Mouse (Mus musculus): ENCODE data around the gene Il17rb. TPM values are rescaled to one million over a fixed set of nuclear protein-coding genes. Genes with fewer than 3 reads are reported as not detected.

Gene Il17rb
- polyA plus RNA-seq, 1 experiment from 2014 or later: 1.8 TPM

DNA sequence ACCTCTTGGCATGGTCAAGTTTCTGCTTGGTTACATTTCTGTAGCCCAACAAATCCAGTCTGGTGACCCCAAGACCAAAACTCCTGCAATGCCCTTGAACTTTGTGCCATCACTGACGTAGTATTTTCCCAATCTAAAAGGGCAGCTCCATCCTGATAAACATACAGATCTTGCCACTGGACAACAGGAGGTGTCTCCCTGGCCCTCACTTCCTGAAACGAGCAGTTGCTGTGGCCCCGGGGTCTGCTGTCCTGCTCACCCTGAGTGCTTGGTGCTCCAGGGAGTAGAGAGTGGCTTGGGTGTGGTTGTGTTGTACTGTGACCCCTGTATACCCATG, 9.3 kb downstream of the Il17rb start:
- no peak for ATAC-seq
- Histone ChIP-seq H3K27ac (ENCODE audit: low read depth, low read length) (no peak overlapping the region), H3K27me3 (replicated peaks; ENCODE audit: control insufficient read depth, insufficient read depth, low read length) (no peaks in the 10 kb centered on the region), H3K4me3 (ENCODE audit: low read length) (no peak overlapping the region), H3K9me3 (ENCODE audit: control insufficient read depth, low read length) (no peaks in the 10 kb centered on the region), H3K36me3 (ENCODE audit: control insufficient read depth, insufficient read depth, low read length) (peaks cover 18% of the 10 kb centered on the region), H3K9ac (ENCODE audit: low read depth, low read length) (no peak overlapping the region), H3K4me2 (ENCODE audit: low read length) (no peak overlapping the region), H3K4me1 (ENCODE audit: control insufficient read depth, insufficient read depth, low read depth, low read length) (no peaks in the 10 kb centered on the region)
- 83% methylated on average over 3 of the region's 3 CpGs for WGBS

DNA sequence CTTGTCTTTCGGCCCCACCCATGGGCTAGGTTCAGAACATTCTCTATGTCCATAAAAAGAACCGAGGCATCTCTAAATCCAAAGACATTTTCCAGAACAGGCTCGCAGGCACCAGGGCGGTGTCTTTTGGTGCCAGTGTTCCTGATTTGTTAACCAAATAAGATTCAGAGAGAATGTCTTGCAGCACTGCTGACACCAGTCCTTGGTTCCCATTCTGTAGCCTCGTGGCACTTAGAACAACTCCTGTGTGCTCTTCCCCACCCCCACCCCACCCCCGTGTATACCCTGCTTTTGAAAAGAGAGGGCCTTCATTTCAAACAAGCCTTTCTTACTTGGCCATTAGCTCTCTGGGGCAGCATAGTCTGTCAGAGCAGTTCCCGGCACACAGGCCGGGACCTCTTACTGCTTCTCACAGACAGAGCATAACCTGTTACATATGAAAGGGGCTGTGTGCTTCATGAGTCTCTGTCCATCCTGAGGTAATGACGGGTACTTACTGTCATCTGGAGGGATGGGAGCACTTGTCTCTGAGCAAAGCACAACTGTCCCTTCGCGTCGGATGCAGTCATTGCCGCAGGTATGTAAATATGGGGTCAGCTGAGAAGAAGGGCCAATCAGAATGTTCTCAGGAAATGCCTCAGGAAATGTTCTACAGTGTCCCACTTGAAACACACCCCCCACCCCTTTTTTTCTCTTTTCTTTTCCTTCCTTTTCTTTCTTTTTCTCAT, 9.8 kb downstream of the Il17rb start:
- H3K27ac ChIP-seq (ENCODE audit: low read depth, low read length): no peak overlapping the region
- H3K9me3 ChIP-seq (ENCODE audit: control insufficient read depth, low read length): no peaks in the 10 kb centered on the region
- H3K9ac ChIP-seq (ENCODE audit: low read depth, low read length): no peak overlapping the region
- no peak overlapping the region for H3K4me3 ChIP-seq (ENCODE audit: low read length)
- no peak overlapping the region for H3K4me2 ChIP-seq (ENCODE audit: low read length)
- no peaks in the 10 kb centered on the region for H3K4me1 ChIP-seq (ENCODE audit: control insufficient read depth, insufficient read depth, low read depth, low read length)
- H3K36me3 ChIP-seq (ENCODE audit: control insufficient read depth, insufficient read depth, low read length): peaks cover 23% of the 10 kb centered on the region
- 74% methylated on average over 13 of the region's 13 CpGs for WGBS
- peak; percentile 28 for ATAC-seq
- H3K27me3 ChIP-seq (replicated peaks; ENCODE audit: control insufficient read depth, insufficient read depth, low read length): no peaks in the 10 kb centered on the region

DNA sequence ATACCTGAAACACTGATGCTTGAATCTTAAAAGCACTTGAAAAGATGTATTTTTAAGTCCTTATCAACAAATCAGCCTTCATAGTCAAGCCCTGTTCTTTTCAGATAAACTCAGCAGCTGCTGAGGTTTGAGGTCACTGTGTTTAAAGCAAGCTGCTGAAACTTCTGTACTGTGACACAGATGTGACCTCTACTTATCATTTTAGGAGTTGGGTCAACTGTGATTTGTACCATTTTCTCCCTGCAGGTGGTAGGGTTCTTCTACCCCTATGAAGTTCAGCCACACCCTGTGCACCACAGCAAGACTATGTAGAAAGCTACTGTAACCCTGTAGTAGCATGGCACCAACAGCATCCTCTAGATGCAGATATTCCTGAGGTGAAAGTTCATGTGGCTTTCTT, 11.4 kb downstream of the Il17rb start:
- no peak overlapping the region for H3K4me3 ChIP-seq (ENCODE audit: low read length)
- ATAC-seq: no peak
- peaks cover 36% of the 10 kb centered on the region for H3K36me3 ChIP-seq (ENCODE audit: control insufficient read depth, insufficient read depth, low read length)

GRCm38 (mm10) chr14:29996000-29996751, 12.5 kb downstream of the Il17rb start:
- H3K9me3 ChIP-seq (ENCODE audit: control insufficient read depth, low read length): no peaks in the 10 kb centered on the region
- no peak overlapping the region for H3K4me3 ChIP-seq (ENCODE audit: low read length)
- ATAC-seq: no peak
- H3K9ac ChIP-seq (ENCODE audit: low read depth, low read length): no peak overlapping the region
- H3K27ac ChIP-seq (ENCODE audit: low read depth, low read length): no peak overlapping the region
- H3K36me3 ChIP-seq (ENCODE audit: control insufficient read depth, insufficient read depth, low read length): peaks cover 45% of the 10 kb centered on the region
- no peaks in the 10 kb centered on the region for H3K4me1 ChIP-seq (ENCODE audit: control insufficient read depth, insufficient read depth, low read depth, low read length)
- H3K4me2 ChIP-seq (ENCODE audit: low read length): no peak overlapping the region
- no peaks in the 10 kb centered on the region for H3K27me3 ChIP-seq (replicated peaks; ENCODE audit: control insufficient read depth, insufficient read depth, low read length)
- 95% methylated on average over 11 of the region's 11 CpGs for WGBS

More for the DNA sequence above, 11.4 kb downstream of the Il17rb start:
- H3K4me1 ChIP-seq (ENCODE audit: control insufficient read depth, insufficient read depth, low read depth, low read length): no peaks in the 10 kb centered on the region
- H3K9ac ChIP-seq (ENCODE audit: low read depth, low read length): no peak overlapping the region
- H3K9me3 ChIP-seq (ENCODE audit: control insufficient read depth, low read length): no peaks in the 10 kb centered on the region
- no peaks in the 10 kb centered on the region for H3K27me3 ChIP-seq (replicated peaks; ENCODE audit: control insufficient read depth, insufficient read depth, low read length)
- H3K4me2 ChIP-seq (ENCODE audit: low read length): no peak overlapping the region
- H3K27ac ChIP-seq (ENCODE audit: low read depth, low read length): no peak overlapping the region

DNA sequence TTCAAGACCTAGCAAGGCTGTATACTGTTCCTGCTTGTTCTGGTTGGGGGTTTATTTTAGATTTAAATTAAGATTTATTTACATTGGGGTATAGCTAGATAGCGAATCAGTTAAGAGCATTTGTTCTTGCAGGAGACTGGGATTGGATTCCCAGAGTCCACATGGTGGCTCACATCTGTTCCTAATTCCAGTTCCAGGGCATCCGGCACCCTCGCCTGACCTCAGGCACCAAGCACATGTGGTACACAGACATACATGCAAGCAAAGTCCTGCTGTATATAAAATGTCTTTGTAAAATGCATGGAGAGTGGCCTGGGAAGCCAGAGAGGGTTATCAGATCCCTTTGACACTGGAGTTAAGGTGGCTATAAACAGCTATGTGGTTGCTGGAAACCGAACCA, 13.7 kb downstream of the Il17rb start:
- Histone ChIP-seq H3K9me3 (ENCODE audit: control insufficient read depth, low read length) (no peaks in the 10 kb centered on the region), H3K36me3 (ENCODE audit: control insufficient read depth, insufficient read depth, low read length) (peaks cover 57% of the 10 kb centered on the region), H3K27me3 (replicated peaks; ENCODE audit: control insufficient read depth, insufficient read depth, low read length) (no peaks in the 10 kb centered on the region), H3K4me2 (ENCODE audit: low read length) (no peak overlapping the region), H3K4me3 (ENCODE audit: low read length) (no peak overlapping the region), H3K4me1 (ENCODE audit: control insufficient read depth, insufficient read depth, low read depth, low read length) (no peaks in the 10 kb centered on the region), H3K9ac (ENCODE audit: low read depth, low read length) (no peak overlapping the region), H3K27ac (ENCODE audit: low read depth, low read length) (no peak overlapping the region)
- 94% methylated on average over 4 of the region's 4 CpGs for WGBS
- no peak for ATAC-seq

DNA sequence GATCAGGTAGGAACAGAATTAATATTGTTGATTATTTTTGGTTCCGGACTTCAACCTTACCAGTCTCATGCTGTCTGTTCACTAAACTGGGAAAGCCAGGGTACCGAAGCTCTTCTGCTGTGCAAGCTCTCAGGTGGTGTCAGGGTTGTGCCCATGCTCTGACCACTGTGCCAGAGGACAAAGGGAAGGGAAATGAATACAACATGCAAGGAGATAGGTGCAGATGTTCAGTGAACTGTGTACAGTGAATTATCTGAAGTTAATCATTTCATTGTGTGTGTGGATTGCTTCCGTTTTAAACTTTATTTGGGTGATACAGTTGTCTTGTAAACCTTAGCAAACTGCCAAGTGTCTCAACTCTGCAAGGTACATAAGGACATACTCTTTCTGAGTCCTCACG, 20.4 kb downstream of the Il17rb start:
- Histone ChIP-seq H3K4me2 (ENCODE audit: low read length) (no peak overlapping the region), H3K4me1 (ENCODE audit: control insufficient read depth, insufficient read depth, low read depth, low read length) (no peaks in the 10 kb centered on the region), H3K27me3 (replicated peaks; ENCODE audit: control insufficient read depth, insufficient read depth, low read length) (no peaks in the 10 kb centered on the region), H3K4me3 (ENCODE audit: low read length) (no peak overlapping the region), H3K27ac (ENCODE audit: low read depth, low read length) (no peak overlapping the region), H3K9me3 (ENCODE audit: control insufficient read depth, low read length) (no peaks in the 10 kb centered on the region), H3K36me3 (ENCODE audit: control insufficient read depth, insufficient read depth, low read length) (peaks cover 88% of the 10 kb centered on the region), H3K9ac (ENCODE audit: low read depth, low read length) (no peak overlapping the region)
- ATAC-seq: no peak
- 100% methylated on average over 4 of the region's 4 CpGs for WGBS

- H3K9ac ChIP-seq (ENCODE audit: low read depth, low read length): no peak overlapping the region
- WGBS: 91% methylated on average over 9 of the region's 9 CpGs
Measured at GRCm38 (mm10) chr14:29987739-29988138, 21.0 kb downstream of the Il17rb start.

DNA sequence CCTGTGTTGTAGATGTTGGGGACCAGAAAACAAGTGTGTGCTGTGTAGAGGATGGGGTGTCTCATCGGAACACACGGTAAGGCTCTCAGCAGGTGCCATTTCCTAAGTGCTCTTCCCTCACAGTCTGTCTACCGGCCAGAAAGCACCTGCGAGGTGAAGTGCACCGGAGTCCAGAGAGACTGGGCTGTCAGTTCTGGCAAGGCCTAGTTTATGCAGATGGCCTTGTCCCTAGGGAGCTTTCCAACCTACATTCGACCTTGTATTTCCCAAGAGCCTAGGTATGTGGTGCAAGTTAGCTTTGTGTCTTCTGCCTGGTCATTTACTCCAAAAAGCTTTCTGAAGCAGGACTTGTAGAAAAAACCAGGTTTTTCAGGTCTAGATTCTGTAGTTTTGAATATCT, 21.4 kb downstream of the Il17rb start:
- 89% methylated on average over 6 of the region's 6 CpGs for WGBS
- no peak for ATAC-seq
- H3K4me2 ChIP-seq (ENCODE audit: low read length): no peak overlapping the region
- H3K9me3 ChIP-seq (ENCODE audit: control insufficient read depth, low read length): no peaks in the 10 kb centered on the region
- no peaks in the 10 kb centered on the region for H3K27me3 ChIP-seq (replicated peaks; ENCODE audit: control insufficient read depth, insufficient read depth, low read length)
- H3K27ac ChIP-seq (ENCODE audit: low read depth, low read length): no peak overlapping the region
- peaks cover 91% of the 10 kb centered on the region for H3K36me3 ChIP-seq (ENCODE audit: control insufficient read depth, insufficient read depth, low read length)
- H3K9ac ChIP-seq (ENCODE audit: low read depth, low read length): no peak overlapping the region
- H3K4me1 ChIP-seq (ENCODE audit: control insufficient read depth, insufficient read depth, low read depth, low read length): no peaks in the 10 kb centered on the region
- H3K4me3 ChIP-seq (ENCODE audit: low read length): no peak overlapping the region

More at GRCm38 (mm10) chr14:29987739-29988138, 21.0 kb downstream of the Il17rb start:
- Histone ChIP-seq H3K4me1 (ENCODE audit: control insufficient read depth, insufficient read depth, low read depth, low read length) (no peaks in the 10 kb centered on the region), H3K4me2 (ENCODE audit: low read length) (no peak overlapping the region), H3K4me3 (ENCODE audit: low read length) (no peak overlapping the region), H3K27me3 (replicated peaks; ENCODE audit: control insufficient read depth, insufficient read depth, low read length) (no peaks in the 10 kb centered on the region), H3K36me3 (ENCODE audit: control insufficient read depth, insufficient read depth, low read length) (peaks cover 88% of the 10 kb centered on the region), H3K27ac (ENCODE audit: low read depth, low read length) (no peak overlapping the region), H3K9me3 (ENCODE audit: control insufficient read depth, low read length) (no peaks in the 10 kb centered on the region)
- ATAC-seq: no peak

- Histone ChIP-seq H3K4me2 (ENCODE audit: low read length) (no peak overlapping the region), H3K27me3 (replicated peaks; ENCODE audit: control insufficient read depth, insufficient read depth, low read length) (no peaks in the 10 kb centered on the region), H3K27ac (ENCODE audit: low read depth, low read length) (no peak overlapping the region), H3K9me3 (ENCODE audit: control insufficient read depth, low read length) (no peaks in the 10 kb centered on the region), H3K9ac (ENCODE audit: low read depth, low read length) (no peak overlapping the region), H3K4me3 (ENCODE audit: low read length) (no peak overlapping the region), H3K4me1 (ENCODE audit: control insufficient read depth, insufficient read depth, low read depth, low read length) (no peaks in the 10 kb centered on the region), H3K36me3 (ENCODE audit: control insufficient read depth, insufficient read depth, low read length) (peaks cover 87% of the 10 kb centered on the region)
- WGBS: 91% methylated on average over 4 of the region's 4 CpGs
- no peak for ATAC-seq
Measured at GRCm38 (mm10) chr14:29986096-29986495, 22.6 kb downstream of the Il17rb start.

Data from hindbrain, embryonic 16.5 days (tissue).